Mouse (Mus musculus) midbrain, embryonic 16.5 days (tissue): Measurements from ENCODE around the gene Sdccag8. TPM values are rescaled to one million over a fixed set of nuclear protein-coding genes. Genes with fewer than 3 reads are reported as not detected.

Experiments
- ATAC-seq: fragments of 200-750 bp; cut with Nextera tagmentation; 2 replicates; pipeline ENCODE4 v1.8.0; 2017; ENCODE audit warnings: moderate TSS enrichment
- H3K27ac ChIP-seq: fragments of 300-500 bp; sonication (generic); 2 replicates; pipeline ENCODE4 v1.5.1; 2014; ENCODE audit warnings: mild to moderate bottlenecking, low read length, mixed read lengths
- H3K27me3 ChIP-seq: fragments of 300-500 bp; sonication (generic); 2 replicates; pipeline ENCODE4 v1.6.1; 2014; ENCODE audit warnings: low read depth, low read length, mixed read lengths; ENCODE audit not compliant: control insufficient read depth, insufficient read depth
- H3K36me3 ChIP-seq: fragments of 300-500 bp; sonication (generic); 2 replicates; pipeline ENCODE4 v1.6.1; 2014; ENCODE audit warnings: mild to moderate bottlenecking, low read length, moderate library complexity, mixed read lengths; ENCODE audit not compliant: control insufficient read depth, insufficient read depth
- H3K4me1 ChIP-seq: fragments of 300-500 bp; sonication (generic); 2 replicates; pipeline ENCODE4 v1.6.1; 2014; ENCODE audit warnings: mild to moderate bottlenecking, low read length, mixed read lengths; ENCODE audit not compliant: control insufficient read depth, insufficient read depth
- H3K4me2 ChIP-seq: fragments of 300-500 bp; sonication (generic); 2 replicates; pipeline ENCODE4 v1.6.1; 2014; ENCODE audit warnings: mild to moderate bottlenecking, low read length, mixed read lengths
- H3K4me3 ChIP-seq: fragments of 300-500 bp; sonication (generic); 2 replicates; pipeline ENCODE4 v1.5.1; 2014; ENCODE audit warnings: low read depth, mild to moderate bottlenecking, low read length, moderate library complexity, mixed read lengths
- H3K9ac ChIP-seq: fragments of 300-500 bp; sonication (generic); 2 replicates; pipeline ENCODE4 v1.6.1; 2014; ENCODE audit warnings: low read depth, low read length, mixed read lengths
- H3K9me3 ChIP-seq: fragments of 300-500 bp; sonication (generic); replicated peaks from 2 replicates; pipeline ENCODE4 v1.6.1; 2014; ENCODE audit warnings: mild to moderate bottlenecking, low read length, mixed read lengths; ENCODE audit not compliant: control insufficient read depth, poor library complexity, severe bottlenecking
- WGBS: fragments of 180-500 bp; shearing (Covaris S2); extraction: QIAGEN DNeasy Blood & Tissue Kit; methylation state at CpG from one replicate; pipeline ENCODE4 v1.1.7; 2014; 5-methylcytosine and 5-hydroxymethylcytosine counted together
- microRNA counts: library from miRNA; unstranded; fragments of <30 nt; microRNA quantifications from one replicate; lab custom pipeline; 2016
- microRNA-seq: library from miRNA; unstranded; fragments of <30 nt; microRNA quantifications from one replicate; pipeline ENCODE4, GENCODE M21; 2017
- polyA plus RNA-seq: library from polyadenylated mRNA; unstranded; fragments of >200 nt; fragmentation: Nextera tagmentation; extraction: Ambion mirVana; gene quantifications from 2 replicates; pipeline ENCODE4 v1.2.1, GENCODE M21; 2015

Sdccag8 gene
- polyA plus RNA-seq, 1 experiment from 2014 or later = 27.4 TPM

GRCm38 (mm10) chr1:177061761-177062160 is 247.3 kb downstream of the Sdccag8 start:
- no peak overlapping the region for H3K27ac ChIP-seq
- no peak overlapping the region for H3K4me3 ChIP-seq
- H3K9me3 ChIP-seq = no peaks in the 10 kb centered on the region
- ATAC-seq = no peak
- H3K9ac ChIP-seq = no peak overlapping the region
- no peaks in the 10 kb centered on the region for H3K4me1 ChIP-seq
- 85% methylated on average over 2 of the region's 2 CpGs for WGBS
- no peaks in the 10 kb centered on the region for H3K27me3 ChIP-seq
- no peak overlapping the region for H3K4me2 ChIP-seq
- H3K36me3 ChIP-seq = peaks cover 3% of the 10 kb centered on the region

- H3K4me1 ChIP-seq = peaks cover 2% of the 10 kb centered on the region; the same call in 1 of the 2 replicates
- H3K27me3 ChIP-seq = no peaks in the 10 kb centered on the region
- H3K4me3 ChIP-seq = no peak overlapping the region
- H3K36me3 ChIP-seq = peaks cover 3% of the 10 kb centered on the region
- H3K4me2 ChIP-seq = no peak overlapping the region
- no peak for ATAC-seq
- H3K9ac ChIP-seq = no peak overlapping the region
- no peak overlapping the region for H3K27ac ChIP-seq
- no peaks in the 10 kb centered on the region for H3K9me3 ChIP-seq
These were observed 251.3 kb downstream of the Sdccag8 start for GRCm38 (mm10) chr1:177065732-177066131.

GRCm38 (mm10) chr1:177067123-177067646 is 252.7 kb downstream of the Sdccag8 start:
- H3K27me3 ChIP-seq = no peaks in the 10 kb centered on the region
- ATAC-seq = no peak
- WGBS = 70% methylated on average over 8 of the region's 8 CpGs

GRCm38 (mm10) chr1:177069161-177069560 is 254.7 kb downstream of the Sdccag8 start:
- no peaks in the 10 kb centered on the region for H3K36me3 ChIP-seq
- H3K27me3 ChIP-seq = no peaks in the 10 kb centered on the region
- H3K9me3 ChIP-seq = no peaks in the 10 kb centered on the region
- no peak for ATAC-seq
- no peak overlapping the region for H3K27ac ChIP-seq
- no peak overlapping the region for H3K4me3 ChIP-seq
- no peak overlapping the region for H3K4me2 ChIP-seq
- 92% methylated on average over 2 of the region's 2 CpGs for WGBS
- H3K9ac ChIP-seq = no peak overlapping the region
- peaks cover 2% of the 10 kb centered on the region; the same call in 1 of the 2 replicates for H3K4me1 ChIP-seq

More at GRCm38 (mm10) chr1:177067123-177067646, 252.7 kb downstream of the Sdccag8 start:
- H3K4me2 ChIP-seq = no peak overlapping the region
- peaks cover 2% of the 10 kb centered on the region; the same call in 1 of the 2 replicates for H3K4me1 ChIP-seq
- no peaks in the 10 kb centered on the region; the same call in 1 of the 2 replicates for H3K36me3 ChIP-seq
- no peak overlapping the region for H3K9ac ChIP-seq
- no peak overlapping the region for H3K27ac ChIP-seq
- H3K4me3 ChIP-seq = no peak overlapping the region
- H3K9me3 ChIP-seq = no peaks in the 10 kb centered on the region

MicroRNAs within 50 kb of the gene (microRNA counts, 519-probe panel; counts per million panel counts)
- 3,001 counts per million, percentile 87 among the panel's probes with 10 or more counts for microRNA mmu-miR-350 (lab: Ali Mortazavi, UCI)

Small RNAs within 50 kb of the gene (microRNA-seq; reads per million reads assigned to microRNA genes)
- gene Gm25993 (not detected), gene Mir350 (647 reads per million, percentile 75 among the genes with 10 or more reads in this experiment)

Other genes with a start within 250 kb of the Sdccag8 start
- gene Cep170, start 593 bp upstream of the Sdccag8 start, polyA plus RNA-seq = 117 and 133 TPM in 2 replicates